33 mouse cellular contexts compared by ENCODE assay signal in the genomic region with DNA sequence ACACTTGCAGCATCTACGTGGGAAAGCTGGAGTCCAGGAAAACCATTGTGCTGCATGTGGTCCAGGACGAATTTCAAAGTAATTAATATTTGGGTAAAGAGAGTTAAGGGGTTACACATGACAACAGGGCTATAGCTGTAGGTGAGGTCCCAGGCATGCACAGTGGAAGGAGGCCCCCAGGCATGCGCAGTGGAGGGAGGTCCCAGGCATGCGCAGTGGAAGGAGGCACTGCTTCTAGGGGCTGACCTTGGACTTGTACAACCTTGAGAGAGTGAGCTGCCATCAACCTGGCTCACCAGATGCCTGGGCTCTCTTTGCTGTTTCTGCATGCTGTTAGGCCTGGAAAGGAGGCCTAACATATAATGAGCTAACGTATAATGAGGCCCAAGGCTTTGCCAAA. TPM values are rescaled to one million over a fixed set of nuclear protein-coding genes. Genes with fewer than 3 reads are reported as not detected.
"Had no signal": no experiment of that assay in that cellular context is flagged by ENCODE, and none has a peak within 500 bp of the region (broad histone marks: within the 10 kb centered on the region; RNA-seq: fewer than 3 reads in every experiment).

No protein-coding gene starts in this region.

- H3K9ac ChIP-seq: limb, embryonic 12.5 days; limb, embryonic 13.5 days; limb, embryonic 15.5 days; liver, embryonic 12.5 days; liver, embryonic 13.5 days; liver, embryonic 14.5 days; liver, embryonic 15.5 days; liver, postnatal 0 days; lung, embryonic 14.5 days; lung, embryonic 15.5 days; midbrain, embryonic 12.5 days; midbrain, embryonic 13.5 days; midbrain, embryonic 15.5 days; neural tube, embryonic 12.5 days had no signal

- H3K9me3 ChIP-seq: limb, embryonic 10.5 days; limb, embryonic 12.5 days; limb, embryonic 13.5 days; limb, embryonic 15.5 days; liver, embryonic 12.5 days; liver, embryonic 13.5 days; liver, embryonic 15.5 days; lung, embryonic 15.5 days; megakaryocyte, embryonic 14.5 days; midbrain, embryonic 10.5 days; midbrain, embryonic 12.5 days; midbrain, embryonic 13.5 days; midbrain, embryonic 15.5 days; neural tube, embryonic 12.5 days had no signal

- H3K4me3 ChIP-seq: limb, embryonic 10.5 days; limb, embryonic 12.5 days; limb, embryonic 13.5 days; limb, embryonic 15.5 days; liver, embryonic 12.5 days; liver, embryonic 13.5 days; liver, embryonic 15.5 days; lung, embryonic 15.5 days; megakaryocyte, embryonic 14.5 days; midbrain, embryonic 10.5 days; midbrain, embryonic 12.5 days; midbrain, embryonic 13.5 days; midbrain, embryonic 15.5 days; myocyte; neural tube, embryonic 12.5 days had no signal

- DNase-seq: left cerebral cortex, postnatal 4 days; liver; liver, embryonic 13.5 days; liver, postnatal 0 days; lung, adult 18-20 months; lung, adult 2 months; lung, embryonic 14.5 days; lung, postnatal 10 days; lung, postnatal 14 days; lung, postnatal 36 days; lung, postnatal 4 days; midbrain, embryonic 14.5 days had no signal

- H3K27ac ChIP-seq: limb, embryonic 10.5 days; limb, embryonic 12.5 days; limb, embryonic 13.5 days; limb, embryonic 15.5 days; liver, embryonic 12.5 days; liver, embryonic 13.5 days; liver, embryonic 14.5 days; liver, embryonic 15.5 days; lung, embryonic 15.5 days; macrophage; midbrain, embryonic 10.5 days; midbrain, embryonic 12.5 days; midbrain, embryonic 13.5 days; midbrain, embryonic 15.5 days; neural tube, embryonic 12.5 days had no signal

- H3K27me3 ChIP-seq: limb, embryonic 12.5 days; limb, embryonic 13.5 days; limb, embryonic 15.5 days; liver, embryonic 13.5 days; liver, embryonic 15.5 days; lung, embryonic 15.5 days; midbrain, embryonic 12.5 days; midbrain, embryonic 13.5 days; midbrain, embryonic 15.5 days; neural tube, embryonic 12.5 days had no signal

- H3K4me1 ChIP-seq: limb, embryonic 15.5 days; liver, embryonic 12.5 days; liver, embryonic 13.5 days; liver, embryonic 15.5 days; lung, embryonic 15.5 days; midbrain, embryonic 12.5 days; midbrain, embryonic 13.5 days; midbrain, embryonic 15.5 days; neural tube, embryonic 12.5 days had no signal

- H3K36me3 ChIP-seq: limb, embryonic 10.5 days; limb, embryonic 12.5 days; limb, embryonic 13.5 days; limb, embryonic 15.5 days; liver, embryonic 12.5 days; liver, embryonic 13.5 days; liver, embryonic 15.5 days; lung, embryonic 15.5 days; midbrain, embryonic 10.5 days; midbrain, embryonic 12.5 days; midbrain, embryonic 13.5 days; midbrain, embryonic 15.5 days; neural tube, embryonic 12.5 days had no signal

RNA-seq across cellular contexts. Expression of gene Jaml, which starts 18.9 kb away (rescaled TPM):
- total RNA-seq: midbrain, postnatal 0 days had no signal
- polyA plus RNA-seq: liver, embryonic 12.5 days; myocyte had no signal

RNA-seq across cellular contexts. Expression of gene Scn2b, which starts 19.7 kb away (rescaled TPM):
- total RNA-seq: liver, adult 2 months; megakaryocyte progenitor cell, adult 5-6 weeks; megakaryocyte-erythroid progenitor cell, adult 5-6 weeks had no signal
- polyA plus RNA-seq: liver, adult 2 months; myocyte had no signal

RNA-seq across cellular contexts. Expression of gene Scn4b, which starts 40.3 kb away (rescaled TPM):
- total RNA-seq: megakaryocyte progenitor cell, adult 5-6 weeks; monocyte, adult 5-6 weeks had no signal
- polyA plus RNA-seq: lung, embryonic 14.5 days; macrophage; myocyte had no signal

RNA-seq across cellular contexts. Expression of gene Mpzl3, which starts 42.9 kb away (rescaled TPM):
- total RNA-seq: megakaryocyte-erythroid progenitor cell, adult 5-6 weeks had no signal

RNA-seq across cellular contexts. Expression of gene Mpzl2, which starts 58.3 kb away (rescaled TPM):
- total RNA-seq: megakaryocyte progenitor cell, adult 5-6 weeks; megakaryocyte-erythroid progenitor cell, adult 5-6 weeks; monocyte, adult 5-6 weeks had no signal
- polyA plus RNA-seq: macrophage, myocyte had no signal
